12 mouse cellular contexts compared by ENCODE assay signal in the genomic region with DNA sequence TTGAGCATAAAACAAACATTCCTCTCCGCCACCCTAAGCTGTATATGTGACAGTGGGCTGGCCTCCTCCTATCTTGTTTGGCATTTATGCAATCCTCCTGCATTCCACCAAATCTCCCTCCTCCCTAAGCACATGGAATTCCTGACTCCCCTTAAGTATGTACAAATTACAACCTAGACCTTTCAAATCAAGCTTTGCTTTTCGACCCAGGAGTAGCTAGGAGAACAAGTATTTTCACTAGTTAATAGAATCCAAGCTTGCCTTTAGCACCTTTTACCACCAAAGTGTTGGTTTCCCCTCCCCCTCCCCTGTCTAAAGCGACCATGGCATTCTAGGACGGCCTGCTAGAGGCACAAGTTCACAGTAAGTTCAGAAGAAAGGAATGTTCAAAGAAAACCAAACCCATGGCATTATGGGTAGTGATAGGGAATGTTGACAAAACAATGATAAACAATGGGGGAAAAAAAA.
DNase-seq lines count a peak whose midpoint lies in the region; ATAC-seq lines count a peak whose summit lies in the region.
"Had no signal": no experiment of that assay in that cellular context is flagged by ENCODE, and none has a peak within 500 bp of the region (broad histone marks: within the 10 kb centered on the region; RNA-seq: fewer than 3 reads in every experiment).

No protein-coding gene starts in this region.

- no peak overlapping the region for H3K9ac ChIP-seq in liver, embryonic 13.5 days
- no peak overlapping the region for H3K9ac ChIP-seq in liver, embryonic 12.5 days

- H3K27ac ChIP-seq in heart, embryonic 10.5 days: peak overlapping the region; percentile 56
- no peak overlapping the region for H3K27ac ChIP-seq in liver, embryonic 13.5 days
- no peak overlapping the region for H3K27ac ChIP-seq in liver, embryonic 12.5 days

- no peaks in the 10 kb centered on the region for H3K27me3 ChIP-seq in heart, embryonic 10.5 days (ENCODE audit: insufficient read depth, poor library complexity, severe bottlenecking)
- H3K27me3 ChIP-seq in liver, embryonic 13.5 days: no peaks in the 10 kb centered on the region
- no peaks in the 10 kb centered on the region for H3K27me3 ChIP-seq in liver, embryonic 12.5 days (replicated peaks)

- intact Hi-C loops in heart, postnatal 14 days (cut with DNase I): loop anchor here (10.0 kb wide), 1 partner anchor 167 kb away; no protein-coding TSS in a partner anchor

- no peak overlapping the region for H3K4me3 ChIP-seq in heart, embryonic 10.5 days
- H3K4me3 ChIP-seq in liver, embryonic 13.5 days (replicated peaks): no peak overlapping the region
- no peak overlapping the region for H3K4me3 ChIP-seq in liver, embryonic 12.5 days

- H3K36me3 ChIP-seq in heart, embryonic 10.5 days: no peaks in the 10 kb centered on the region
- H3K36me3 ChIP-seq in liver, embryonic 13.5 days: no peaks in the 10 kb centered on the region
- H3K36me3 ChIP-seq in liver, embryonic 12.5 days: no peaks in the 10 kb centered on the region
- H3K36me3 ChIP-seq: G1E had no signal

- H3K4me2 ChIP-seq in liver, embryonic 13.5 days: no peak overlapping the region
- H3K4me2 ChIP-seq in liver, embryonic 12.5 days: no peak overlapping the region

- H3K4me1 ChIP-seq in heart, embryonic 10.5 days: peaks cover 14% of the 10 kb centered on the region; the same call in 1 of the 2 replicates
- peaks cover 12% of the 10 kb centered on the region; the same call in 1 of the 2 replicates for H3K4me1 ChIP-seq in liver, embryonic 13.5 days (replicated peaks)
- no peaks in the 10 kb centered on the region; the same call in 1 of the 2 replicates for H3K4me1 ChIP-seq in liver, embryonic 12.5 days

- no peaks in the 10 kb centered on the region for H3K9me3 ChIP-seq in heart, embryonic 10.5 days
- no peaks in the 10 kb centered on the region for H3K9me3 ChIP-seq in liver, embryonic 13.5 days (replicated peaks)
- H3K9me3 ChIP-seq in liver, embryonic 12.5 days (replicated peaks): no peaks in the 10 kb centered on the region

- no peak for DNase-seq in heart, embryonic 10.5 days (ENCODE audit: low spot score)
- no peak for DNase-seq in heart, postnatal 14 days
- no peak for DNase-seq in liver, embryonic 13.5 days
- peak; percentile 51 for DNase-seq in kidney, postnatal 14 days
- DNase-seq in yolk sac, embryonic 10.5 days (ENCODE audit: low spot score): peak; percentile 61
- no peak for DNase-seq in spleen, adult 18-20 months
- no peak for DNase-seq in thymus, postnatal 36 days
- DNase-seq: cerebellum, postnatal 25 days; gastrocnemius, postnatal 14 days; left cerebral cortex, postnatal 4 days had no signal

- WGBS in heart, embryonic 10.5 days: 8% methylated on average over 4 of the region's 4 CpGs
- WGBS in liver, embryonic 13.5 days (ENCODE audit: insufficient replicate concordance): 23% methylated on average over 4 of the region's 4 CpGs
- 33% methylated on average over 4 of the region's 4 CpGs for whole genome bisulfite sequencing in liver, embryonic 12.5 days (ENCODE audit: insufficient replicate concordance)

- ATAC-seq in liver, embryonic 13.5 days (ENCODE audit: low read depth): 0 out of 2 replicates have a peak, but pooled peaks have one; percentile 24
- ATAC-seq in liver, embryonic 12.5 days: no peak

Comparison
In these comparisons a context has a peak if more than half of its experiments do, and no peak if none do; other contexts are left out.
1. DNase-seq: peak in kidney, postnatal 14 days (single experiment) and yolk sac, embryonic 10.5 days (single experiment); none in heart, embryonic 10.5 days (single experiment), heart, postnatal 14 days (0 of 2), liver, embryonic 13.5 days (single experiment), spleen, adult 18-20 months (0 of 2) and thymus, postnatal 36 days (0 of 2).